Mouse (Mus musculus) heart, postnatal 10 days (tissue): ENCODE measurements around the gene Agxt2. TPM values are rescaled to one million over a fixed set of nuclear protein-coding genes. Genes with fewer than 3 reads are reported as not detected.
A peak's percentile ranks its signal among the peaks of the same experiment; 100 is the strongest.

ENCODE experiments used
- DNase-seq, 2 experiments: peaks; one replicate each; pipeline ENCODE4 v3.0.0; 2021
- intact Hi-C: fragments of 180-260 bp; cut with DNase I; formaldehyde crosslinking; loops from one replicate; pipeline ENCODE4 v1.15.1; 2025
- total RNA-seq, 2 experiments: library from RNA; stranded (reverse); gene quantifications; 2 replicates each; pipeline ENCODE4 v1.2.3; 2021

Gene Agxt2
- not detected for total RNA-seq

GRCm38 (mm10) chr15:10358039-10358948, at the start of gene Agxt2:
Gene Agxt2 (plus strand): TSS chr15:10358532.
- intact Hi-C loops, result no loop called here
- DNase-seq, result no peak

- no peak for DNase-seq
- intact Hi-C loops, result no loop called here
Observed at GRCm38 (mm10) chr15:10311826-10312225, 46.5 kb upstream of the Agxt2 start.

- intact Hi-C loops, result loop anchor here (1.0 kb wide), 1 partner anchor 858 kb away; no protein-coding TSS in a partner anchor
- peak; percentile 73 to 81 for DNase-seq
Observed at GRCm38 (mm10) chr15:10313522-10314455, 44.5 kb upstream of the Agxt2 start.

- intact Hi-C loops, result no loop called here
- no peak for DNase-seq
Observed at GRCm38 (mm10) chr15:10325080-10325479, 33.3 kb upstream of the Agxt2 start, which contains the start of gene Gm21973. Gene Gm21973 (plus strand): TSS chr15:10325380.

- intact Hi-C loops, result no loop called here
Observed at GRCm38 (mm10) chr15:10330626-10331025, 27.7 kb upstream of the Agxt2 start.

GRCm38 (mm10) chr15:10332566-10332965, 25.8 kb upstream of the Agxt2 start:
- intact Hi-C loops, result no loop called here
- DNase-seq, result no peak

More at GRCm38 (mm10) chr15:10330626-10331025, 27.7 kb upstream of the Agxt2 start:
- no peak for DNase-seq

GRCm38 (mm10) chr15:10338606-10339005, 19.7 kb upstream of the Agxt2 start:
- DNase-seq, result peak; percentile 5 to 8
- intact Hi-C loops, result no loop called here

- DNase-seq, result no peak
- intact Hi-C loops, result no loop called here
Observed at GRCm38 (mm10) chr15:10347044-10347443, 11.3 kb upstream of the Agxt2 start.

GRCm38 (mm10) chr15:10366331-10366730, 8.0 kb downstream of the Agxt2 start:
- no peak for DNase-seq
- intact Hi-C loops, result no loop called here

GRCm38 (mm10) chr15:10375404-10375803, 17.1 kb downstream of the Agxt2 start:
- intact Hi-C loops, result no loop called here
- DNase-seq, result peak in 1 of 2 experiments; percentile 1

GRCm38 (mm10) chr15:10378338-10378959, 20.1 kb downstream of the Agxt2 start:
- no peak for DNase-seq

GRCm38 (mm10) chr15:10379757-10380458, 21.6 kb downstream of the Agxt2 start:
- intact Hi-C loops, result no loop called here
- no peak for DNase-seq

More at GRCm38 (mm10) chr15:10378338-10378959, 20.1 kb downstream of the Agxt2 start:
- intact Hi-C loops, result no loop called here

GRCm38 (mm10) chr15:10387263-10387662, 28.9 kb downstream of the Agxt2 start:
- no peak for DNase-seq
- intact Hi-C loops, result no loop called here

- intact Hi-C loops, result no loop called here
- no peak for DNase-seq
Observed at GRCm38 (mm10) chr15:10399795-10400194, 41.5 kb downstream of the Agxt2 start.

GRCm38 (mm10) chr15:10400415-10400814, 42.1 kb downstream of the Agxt2 start:
- DNase-seq, result peak; percentile 6 to 7
- intact Hi-C loops, result no loop called here

GRCm38 (mm10) chr15:10409842-10410241, 51.5 kb downstream of the Agxt2 start:
- DNase-seq, result no peak
- intact Hi-C loops, result no loop called here

GRCm38 (mm10) chr15:10410881-10411280, 52.5 kb downstream of the Agxt2 start:
- intact Hi-C loops, result no loop called here
- DNase-seq, result no peak

- intact Hi-C loops, result no loop called here
Observed at GRCm38 (mm10) chr15:10413656-10414055, 55.3 kb downstream of the Agxt2 start.

GRCm38 (mm10) chr15:10421138-10421784, 62.9 kb downstream of the Agxt2 start:
- no peak for DNase-seq
- intact Hi-C loops, result no loop called here

More at GRCm38 (mm10) chr15:10413656-10414055, 55.3 kb downstream of the Agxt2 start:
- DNase-seq, result no peak
